Mouse (Mus musculus): ENCODE data around the gene Tmem50b. TPM values are rescaled to one million over a fixed set of nuclear protein-coding genes. Genes with fewer than 3 reads are reported as not detected.

Tmem50b gene
- polyA plus RNA-seq, 1 experiment, result 1.1 TPM

DNA sequence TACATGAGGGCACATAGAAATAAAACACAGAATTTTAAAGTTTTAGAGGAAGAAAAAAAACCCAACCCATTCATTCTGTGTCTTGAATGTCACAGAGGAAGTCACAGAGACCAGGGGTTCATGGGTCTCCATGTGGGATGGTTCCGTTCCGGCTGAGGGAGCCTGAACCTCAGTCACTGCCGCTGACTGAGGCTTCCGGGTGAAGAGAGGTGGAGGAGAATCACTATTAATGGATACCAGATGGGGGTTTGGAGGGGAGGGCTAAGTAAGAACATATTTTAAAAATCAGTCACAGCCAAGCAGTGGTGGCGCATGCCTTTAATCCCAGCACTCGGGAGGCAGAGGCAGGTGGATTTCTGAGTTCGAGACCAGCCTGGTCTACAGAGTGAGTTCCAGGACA is 40.4 kb downstream of the Tmem50b start:
- no peak for TF ChIP-seq GATA1 (IDR thresholded peaks at IDR 0.05; ENCODE audit: low read length)

- no peak for TF ChIP-seq GATA1 (IDR thresholded peaks at IDR 0.05; ENCODE audit: low read length)
Measured at GRCm38 (mm10) chr16:91556659-91557058, 40.9 kb downstream of the Tmem50b start.

- TF ChIP-seq GATA1 (IDR thresholded peaks at IDR 0.05; ENCODE audit: low read length), result no peak
Measured at GRCm38 (mm10) chr16:91555017-91555605, 42.5 kb downstream of the Tmem50b start.

GRCm38 (mm10) chr16:91553625-91554024 is 44.0 kb downstream of the Tmem50b start:
- no peak for TF ChIP-seq GATA1 (IDR thresholded peaks at IDR 0.05; ENCODE audit: low read length)

- TF ChIP-seq GATA1 (IDR thresholded peaks at IDR 0.05; ENCODE audit: low read length), result no peak
Measured at GRCm38 (mm10) chr16:91552072-91552471, 45.5 kb downstream of the Tmem50b start.

DNA sequence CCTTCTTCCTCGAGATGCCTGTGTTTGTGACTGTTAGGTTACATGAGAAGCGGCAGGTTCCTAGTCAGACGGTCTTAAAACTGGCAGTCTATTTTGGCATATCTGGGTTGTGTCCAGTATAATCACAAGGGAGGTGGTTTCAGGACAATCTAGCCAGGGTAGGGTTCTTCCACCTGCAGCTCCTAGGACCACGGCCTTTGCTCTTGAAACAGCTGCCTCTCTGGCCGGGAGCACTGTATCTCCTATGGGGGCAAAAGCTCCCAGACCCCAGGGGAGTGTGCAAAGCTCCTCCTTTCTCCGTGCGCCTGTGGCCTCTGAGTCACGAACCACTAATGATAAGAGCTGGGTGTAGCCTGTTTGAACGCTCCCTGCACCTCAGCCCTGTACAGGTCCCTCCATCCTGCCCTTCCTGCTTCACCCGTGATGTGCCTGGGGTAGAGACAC is 46.5 kb downstream of the Tmem50b start:
- no peak for TF ChIP-seq GATA1 (IDR thresholded peaks at IDR 0.05; ENCODE audit: low read length)

GRCm38 (mm10) chr16:91549616-91550015 is 48.0 kb downstream of the Tmem50b start:
- TF ChIP-seq GATA1 (IDR thresholded peaks at IDR 0.05; ENCODE audit: low read length), result no peak

DNA sequence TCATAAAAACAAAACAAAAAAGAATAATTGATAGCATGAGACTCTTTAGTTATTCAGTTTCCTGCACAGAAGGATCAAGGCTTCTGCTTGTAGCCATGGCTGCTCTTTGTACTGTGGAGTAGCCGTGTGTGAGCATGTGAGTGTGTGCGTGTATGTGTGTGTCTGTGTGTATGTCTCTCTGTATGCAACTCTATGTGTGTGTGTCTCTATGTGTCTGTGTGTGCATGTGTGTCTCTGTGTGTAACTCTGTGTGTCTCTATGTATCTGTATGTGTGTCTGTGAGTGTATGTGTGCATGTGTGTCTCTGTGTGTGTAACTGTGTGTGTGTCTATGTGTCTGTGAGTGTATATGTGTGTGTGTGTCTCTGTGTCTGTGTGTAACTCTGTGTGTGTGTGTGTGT is 48.6 kb downstream of the Tmem50b start:
- TF ChIP-seq GATA1 (IDR thresholded peaks at IDR 0.05; ENCODE audit: low read length), result no peak

DNA sequence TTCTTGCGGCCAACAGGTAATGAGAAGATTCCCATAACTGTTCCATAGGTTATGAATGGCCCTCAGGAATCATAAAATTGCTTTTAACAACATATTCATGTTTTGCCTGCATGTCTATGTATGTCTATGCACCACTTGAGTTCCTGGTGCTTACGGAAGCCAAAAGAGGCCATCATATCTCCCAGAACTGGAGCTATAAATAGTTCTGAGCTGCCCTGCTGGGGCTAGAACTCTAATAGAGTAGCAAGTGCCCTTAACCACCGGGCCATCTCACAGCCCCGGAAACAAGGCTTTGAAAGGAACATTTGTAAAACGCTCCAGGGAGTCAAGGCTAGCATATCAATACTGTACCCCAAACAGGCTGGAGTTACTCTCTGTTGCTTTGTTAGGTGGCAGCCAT is 49.0 kb downstream of the Tmem50b start:
- no peak for TF ChIP-seq GATA1 (IDR thresholded peaks at IDR 0.05; ENCODE audit: low read length)

GRCm38 (mm10) chr16:91547974-91548373 is 49.6 kb downstream of the Tmem50b start:
- TF ChIP-seq GATA1 (IDR thresholded peaks at IDR 0.05; ENCODE audit: low read length), result no peak

DNA sequence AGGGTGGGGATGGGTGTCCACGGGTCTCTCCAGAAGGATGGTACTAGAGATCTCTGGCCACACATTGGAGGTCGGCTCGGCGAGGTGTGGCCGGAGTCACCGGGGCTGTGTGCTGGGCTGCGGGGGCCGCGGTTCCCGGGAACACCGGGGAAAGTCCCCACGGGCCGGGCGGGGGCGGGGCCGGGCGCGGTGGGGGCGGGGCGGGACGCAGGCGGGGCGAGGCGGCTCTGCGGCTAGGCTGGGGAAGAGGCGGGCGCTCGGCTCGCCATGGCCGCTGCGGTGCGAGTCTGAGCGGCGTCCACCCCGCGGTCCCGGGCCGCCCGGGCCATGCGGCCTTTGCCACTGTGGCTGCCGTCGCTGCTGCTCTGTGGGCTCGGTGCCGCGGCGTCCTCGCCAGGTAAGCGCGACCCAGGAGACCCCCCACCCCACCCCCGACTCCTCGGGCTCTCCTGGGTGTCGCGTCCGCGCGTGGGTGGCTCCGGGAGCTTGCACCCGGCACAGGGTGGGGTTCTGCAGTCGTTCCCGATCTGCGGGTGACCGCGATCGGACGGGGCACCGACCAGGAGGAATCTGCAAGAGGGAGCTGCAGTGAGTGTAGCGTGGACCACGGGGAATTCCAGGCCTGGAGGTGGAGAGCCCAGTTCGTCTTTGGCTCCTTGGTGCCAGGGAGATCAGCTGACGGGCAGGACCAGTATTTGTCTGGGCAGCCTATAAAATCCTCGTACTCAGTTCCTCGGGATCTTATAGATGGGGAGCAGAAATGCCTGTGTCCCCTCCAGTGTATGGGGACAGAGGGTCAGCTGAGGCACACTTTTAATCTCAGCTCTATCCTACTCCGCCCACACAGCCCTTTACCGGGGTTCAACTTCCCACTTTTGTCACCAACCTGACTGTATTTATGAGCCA is 50.5 kb downstream of the Tmem50b start, which contains the start of gene Ifngr2:
Ifngr2 (plus strand) TSS at position 237 of the 906 bp plus-strand sequence.
- no peak for TF ChIP-seq GATA1 (IDR thresholded peaks at IDR 0.05; ENCODE audit: low read length)

DNA sequence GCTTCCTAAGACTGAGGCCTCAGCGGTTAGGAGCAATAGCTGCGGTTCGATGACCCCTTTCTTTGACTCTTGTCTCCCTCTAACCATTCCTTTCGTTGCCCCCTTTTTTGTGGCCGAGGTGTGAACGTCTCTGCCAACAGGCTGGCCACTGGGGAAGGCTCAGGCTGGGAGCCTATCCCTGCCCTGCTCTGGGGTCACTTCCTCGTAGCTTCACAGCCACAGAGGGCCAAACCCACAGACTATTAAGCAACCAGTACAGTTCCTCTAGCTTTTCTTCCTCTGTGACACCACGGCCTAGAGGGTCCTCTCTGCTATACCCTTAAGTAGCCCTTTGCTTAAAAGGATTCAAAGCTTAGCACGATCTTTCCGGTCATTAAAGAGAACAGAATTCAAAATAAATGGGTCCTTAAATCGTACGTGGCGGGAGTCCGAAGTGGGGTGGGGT is 51.2 kb downstream of the Tmem50b start:
- TF ChIP-seq GATA1 (IDR thresholded peaks at IDR 0.05; ENCODE audit: low read length), result no peak

GRCm38 (mm10) chr16:91545597-91546281 is 51.9 kb downstream of the Tmem50b start:
- peak; percentile 91 for TF ChIP-seq GATA1 (IDR thresholded peaks at IDR 0.05; ENCODE audit: low read length)

DNA sequence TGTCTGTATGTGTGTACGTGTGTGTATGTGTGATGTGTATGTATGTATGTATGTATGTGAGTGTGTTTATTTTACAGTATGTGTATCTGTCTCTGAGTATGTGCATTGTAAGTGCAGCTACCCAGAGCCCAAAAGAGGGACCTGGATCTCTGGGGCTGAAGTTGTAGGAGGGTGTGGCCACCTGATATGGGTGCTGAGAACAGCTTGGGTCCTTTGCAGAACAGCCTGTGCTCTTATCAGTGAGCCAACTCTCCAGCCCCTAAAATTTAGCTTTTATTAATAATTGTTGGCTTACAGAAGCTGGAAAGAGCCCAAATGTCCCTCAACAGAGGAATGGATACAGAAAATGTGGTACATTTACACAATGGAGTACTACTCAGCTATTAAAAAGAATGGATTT is 54.0 kb downstream of the Tmem50b start:
- TF ChIP-seq GATA1 (IDR thresholded peaks at IDR 0.05; ENCODE audit: low read length), result no peak

- no peak for TF ChIP-seq GATA1 (IDR thresholded peaks at IDR 0.05; ENCODE audit: low read length)
Measured at GRCm38 (mm10) chr16:91541573-91542081, 56.0 kb downstream of the Tmem50b start.

GRCm38 (mm10) chr16:91538513-91538912 is 59.1 kb downstream of the Tmem50b start:
- no peak for TF ChIP-seq GATA1 (IDR thresholded peaks at IDR 0.05; ENCODE audit: low read length)

Data from G1E-ER4 (cell line).